Mouse (Mus musculus) adrenal gland, adult 2 months (tissue): ENCODE results near the gene Eef1a1. TPM values are rescaled to one million over a fixed set of nuclear protein-coding genes. Genes with fewer than 3 reads are reported as not detected.

Experiments used
- microRNA-seq, 2 experiments: library from miRNA; unstranded; fragments of <30 nt; microRNA quantifications; one replicate each; pipeline ENCODE4 v1.2.0; 2021
- polyA plus RNA-seq: library from polyadenylated mRNA; depleted of rRNA; stranded (reverse); fragments of >200 nt; gene quantifications from 2 replicates; pipeline ENCODE4 v1.2.3, GENCODE M21; 2012; rRNA removed
- total RNA-seq, 2 experiments: library from RNA; stranded (reverse); gene quantifications; 2 replicates each; pipeline ENCODE4 v1.2.3; 2021

Eef1a1 gene
- total and polyA plus RNA-seq, 3 experiments, result 861 to 9,883 (median 6,873) TPM

Small RNA genes lying within 50 kb of the gene (microRNA-seq; reads per million reads assigned to microRNA genes)
- gene Gm26377, result 0.41 to 0.44 reads per million in 2 experiments

Other genes starting within 250 kb of the Eef1a1 start
- gene Gm3776, start 232.0 kb downstream of the Eef1a1 start, total RNA-seq, result not detected
- gene Gm3776, start 232.0 kb downstream of the Eef1a1 start, polyA plus RNA-seq, result not detected in 2 replicates
- not detected for gene Gm10639, start 199.2 kb downstream of the Eef1a1 start, total RNA-seq
- gene Gm10639, start 199.2 kb downstream of the Eef1a1 start, polyA plus RNA-seq, result not detected in 2 replicates
- not detected for gene Omt2a, start 174.4 kb downstream of the Eef1a1 start, total RNA-seq
- not detected in 2 replicates for gene Omt2a, start 174.4 kb downstream of the Eef1a1 start, polyA plus RNA-seq
- not detected for gene Omt2b, start 161.6 kb downstream of the Eef1a1 start, total RNA-seq
- gene Omt2b, start 161.6 kb downstream of the Eef1a1 start, polyA plus RNA-seq, result not detected in 2 replicates
- gene Gsta2, start 133.4 kb downstream of the Eef1a1 start, total RNA-seq, result 10 to 100 TPM in 1 of 2 experiments, not detected in 1; 18.6 TPM
- not detected in 2 replicates for gene Gsta2, start 133.4 kb downstream of the Eef1a1 start, polyA plus RNA-seq
- gene Dppa5a, start 121.0 kb downstream of the Eef1a1 start, total RNA-seq, result not detected
- not detected in 2 replicates for gene Dppa5a, start 121.0 kb downstream of the Eef1a1 start, polyA plus RNA-seq
- gene Ooep, start 110.4 kb downstream of the Eef1a1 start, total RNA-seq, result not detected
- 0.08 TPM in 1 of 2 replicates, not detected in the other for gene Ooep, start 110.4 kb downstream of the Eef1a1 start, polyA plus RNA-seq
- gene Ddx43, start 93.4 kb downstream of the Eef1a1 start, total RNA-seq, result not detected
- gene Ddx43, start 93.4 kb downstream of the Eef1a1 start, polyA plus RNA-seq, result 0.06 TPM in 1 of 2 replicates, not detected in the other
- gene Cgas, start 45.9 kb downstream of the Eef1a1 start, total RNA-seq, result under 1 TPM; 0.52 to 0.73 TPM
- 0.49 and 0.67 TPM in 2 replicates for gene Cgas, start 45.9 kb downstream of the Eef1a1 start, polyA plus RNA-seq
- gene Mto1, start 40.9 kb downstream of the Eef1a1 start, total RNA-seq, result 10 to 100 TPM; 26.6 to 27.7 TPM
- gene Mto1, start 40.9 kb downstream of the Eef1a1 start, polyA plus RNA-seq, result 57.4 and 76.5 TPM in 2 replicates
- gene Gm17324, start 40.4 kb downstream of the Eef1a1 start, total RNA-seq, result not detected
- 0.95 and 1.5 TPM in 2 replicates for gene Gm17324, start 40.4 kb downstream of the Eef1a1 start, polyA plus RNA-seq
- 10 to 100 TPM in 1 of 2 experiments, 1 to 10 TPM in 1; 9.2 to 12.9 TPM for gene Slc17a5, start 98.9 kb upstream of the Eef1a1 start, total RNA-seq
- 5.9 TPM in 2 replicates for gene Slc17a5, start 98.9 kb upstream of the Eef1a1 start, polyA plus RNA-seq
- gene Cd109, start 126.4 kb upstream of the Eef1a1 start, total RNA-seq, result under 1 TPM; 0.09 to 0.28 TPM
- gene Cd109, start 126.4 kb upstream of the Eef1a1 start, polyA plus RNA-seq, result 0.80 and 0.82 TPM in 2 replicates